Mouse (Mus musculus): ENCODE data around the gene Pigt. TPM values are rescaled to one million over a fixed set of nuclear protein-coding genes. Genes with fewer than 3 reads are reported as not detected.
A peak's percentile ranks its signal among the peaks of the same experiment; 100 is the strongest.

Gene Pigt
- 53.0 and 54.5 TPM in 2 replicates for polyA plus RNA-seq (2015; fragmentation: Nextera tagmentation; extraction: Ambion mirVana)

- Histone ChIP-seq H3K4me1 (peaks cover 17% of the 10 kb centered on the region), H3K27ac (replicated peaks) (peak within 1 kb of the TSS; percentile 49; the same call in 1 of the 2 replicates), H3K36me3 (peaks cover 29% of the 10 kb centered on the region), H3K4me2 (peak within 1 kb of the TSS; percentile 99), H3K9ac (peak within 1 kb of the TSS; percentile 88), H3K9me3 (no peaks in the 10 kb centered on the region), H3K4me3 (peak within 1 kb of the TSS; percentile 93), H3K27me3 (replicated peaks) (no peaks in the 10 kb centered on the region)
- ATAC-seq (ENCODE audit: extremely low read depth, insufficient number of reproducible peaks, low FRiP score, low TSS enrichment), result peak; percentile 83
- WGBS, result 4% methylated on average over 43 of the region's 43 CpGs
Measured at GRCm38 (mm10) chr2:164496847-164497690, at the start of gene Pigt. Pigt (plus strand) TSS chr2:164497520.

- 65% methylated on average over 1 of the region's 1 CpGs for whole genome bisulfite sequencing
- no peak for ATAC-seq (ENCODE audit: extremely low read depth, insufficient number of reproducible peaks, low FRiP score, low TSS enrichment)
- Histone ChIP-seq H3K27ac (replicated peaks) (no peak overlapping the region), H3K4me3 (no peak overlapping the region), H3K36me3 (no peaks in the 10 kb centered on the region), H3K27me3 (replicated peaks) (no peaks in the 10 kb centered on the region), H3K4me1 (peaks cover 45% of the 10 kb centered on the region), H3K9ac (no peak overlapping the region), H3K9me3 (no peaks in the 10 kb centered on the region), H3K4me2 (no peak overlapping the region)
Measured at GRCm38 (mm10) chr2:164448140-164448539, 49.2 kb upstream of the Pigt start.

GRCm38 (mm10) chr2:164448921-164449320, 48.4 kb upstream of the Pigt start:
- Histone ChIP-seq H3K4me2 (0 out of 2 replicates have a peak overlapping the region, but pooled peaks have one; percentile 4), H3K4me1 (peaks cover 45% of the 10 kb centered on the region), H3K9ac (0 out of 2 replicates have a peak overlapping the region, but pooled peaks have one; percentile 19), H3K27ac (replicated peaks) (0 out of 2 replicates have a peak overlapping the region, but pooled peaks have one; percentile 36), H3K4me3 (no peak overlapping the region), H3K9me3 (no peaks in the 10 kb centered on the region), H3K27me3 (replicated peaks) (no peaks in the 10 kb centered on the region), H3K36me3 (no peaks in the 10 kb centered on the region)
- 52% methylated on average over 5 of the region's 5 CpGs for WGBS
- ATAC-seq (ENCODE audit: extremely low read depth, insufficient number of reproducible peaks, low FRiP score, low TSS enrichment), result no peak

GRCm38 (mm10) chr2:164449341-164450042, 47.8 kb upstream of the Pigt start:
- Histone ChIP-seq H3K36me3 (no peaks in the 10 kb centered on the region), H3K27me3 (replicated peaks) (no peaks in the 10 kb centered on the region), H3K9me3 (no peaks in the 10 kb centered on the region), H3K9ac (0 out of 2 replicates have a peak overlapping the region, but pooled peaks have one; percentile 10), H3K4me2 (peak overlapping the region; percentile 30; the same call in 1 of the 2 replicates), H3K4me1 (peaks cover 51% of the 10 kb centered on the region), H3K4me3 (no peak overlapping the region), H3K27ac (replicated peaks) (peak overlapping the region; percentile 36; the same call in 1 of the 2 replicates)
- WGBS, result 45% methylated on average over 14 of the region's 14 CpGs
- no peak for ATAC-seq (ENCODE audit: extremely low read depth, insufficient number of reproducible peaks, low FRiP score, low TSS enrichment)

- Histone ChIP-seq H3K4me3 (no peak overlapping the region), H3K4me2 (peak overlapping the region; percentile 51), H3K9ac (0 out of 2 replicates have a peak overlapping the region, but pooled peaks have one; percentile 42), H3K27me3 (replicated peaks) (no peaks in the 10 kb centered on the region), H3K9me3 (no peaks in the 10 kb centered on the region), H3K36me3 (no peaks in the 10 kb centered on the region), H3K27ac (replicated peaks) (peak overlapping the region; percentile 74), H3K4me1 (peaks cover 77% of the 10 kb centered on the region)
- peak; percentile 67 for ATAC-seq (ENCODE audit: extremely low read depth, insufficient number of reproducible peaks, low FRiP score, low TSS enrichment)
- 33% methylated on average over 11 of the region's 13 CpGs for WGBS
Measured at GRCm38 (mm10) chr2:164452000-164452676, 45.2 kb upstream of the Pigt start.

GRCm38 (mm10) chr2:164453047-164453757, 44.1 kb upstream of the Pigt start:
- Histone ChIP-seq H3K4me2 (peak overlapping the region; percentile 51), H3K27ac (replicated peaks) (peak overlapping the region; percentile 74), H3K4me3 (0 out of 2 replicates have a peak overlapping the region, but pooled peaks have one; percentile 1), H3K9ac (no peak overlapping the region), H3K27me3 (replicated peaks) (no peaks in the 10 kb centered on the region), H3K36me3 (no peaks in the 10 kb centered on the region), H3K4me1 (peaks cover 77% of the 10 kb centered on the region), H3K9me3 (no peaks in the 10 kb centered on the region)
- no peak for ATAC-seq (ENCODE audit: extremely low read depth, insufficient number of reproducible peaks, low FRiP score, low TSS enrichment)
- 26% methylated on average over 14 of the region's 14 CpGs for WGBS

- H3K27ac ChIP-seq (replicated peaks), result no peak overlapping the region
- H3K4me1 ChIP-seq, result peaks cover 73% of the 10 kb centered on the region
- no peak overlapping the region for H3K4me2 ChIP-seq
- ATAC-seq (ENCODE audit: extremely low read depth, insufficient number of reproducible peaks, low FRiP score, low TSS enrichment), result no peak
- WGBS, result 62% methylated on average over 7 of the region's 7 CpGs
- no peak overlapping the region for H3K9ac ChIP-seq
- no peak overlapping the region for H3K4me3 ChIP-seq
- no peaks in the 10 kb centered on the region for H3K36me3 ChIP-seq
- H3K27me3 ChIP-seq (replicated peaks), result no peaks in the 10 kb centered on the region
- H3K9me3 ChIP-seq, result no peaks in the 10 kb centered on the region
Measured at GRCm38 (mm10) chr2:164453887-164454500, 43.3 kb upstream of the Pigt start.

- Histone ChIP-seq H3K4me2 (no peak overlapping the region; the same call in 1 of the 2 replicates), H3K27ac (replicated peaks) (0 out of 2 replicates have a peak overlapping the region, but pooled peaks have one; percentile 37), H3K4me1 (peaks cover 64% of the 10 kb centered on the region), H3K27me3 (replicated peaks) (no peaks in the 10 kb centered on the region), H3K9ac (no peak overlapping the region), H3K4me3 (no peak overlapping the region), H3K36me3 (no peaks in the 10 kb centered on the region), H3K9me3 (no peaks in the 10 kb centered on the region)
- ATAC-seq (ENCODE audit: extremely low read depth, insufficient number of reproducible peaks, low FRiP score, low TSS enrichment), result no peak
- 44% methylated on average over 10 of the region's 10 CpGs for WGBS
Measured at GRCm38 (mm10) chr2:164454846-164455245, 42.5 kb upstream of the Pigt start.

GRCm38 (mm10) chr2:164455421-164456190, 41.7 kb upstream of the Pigt start:
- H3K4me1 ChIP-seq, result peaks cover 62% of the 10 kb centered on the region
- no peak overlapping the region for H3K27ac ChIP-seq (replicated peaks)
- no peak overlapping the region for H3K9ac ChIP-seq
- 58% methylated on average over 6 of the region's 6 CpGs for WGBS
- no peaks in the 10 kb centered on the region for H3K9me3 ChIP-seq
- H3K4me2 ChIP-seq, result no peak overlapping the region
- H3K4me3 ChIP-seq, result no peak overlapping the region
- H3K36me3 ChIP-seq, result no peaks in the 10 kb centered on the region
- H3K27me3 ChIP-seq (replicated peaks), result no peaks in the 10 kb centered on the region
- ATAC-seq (ENCODE audit: extremely low read depth, insufficient number of reproducible peaks, low FRiP score, low TSS enrichment), result no peak
